Mouse (Mus musculus) bone marrow, adult 2 months (tissue): ENCODE data around the gene Zcchc3.

Experiments used
- CTCF ChIP-seq: fragments of 200-500 bp; IDR thresholded peaks from 2 replicates; pipeline ENCODE4 v1.5.1; 2011; ENCODE audit warnings: low read length, control low read depth; ENCODE audit not compliant: control insufficient read depth, insufficient read depth
- POLR2A ChIP-seq: fragments of 200-500 bp; IDR thresholded peaks from 2 replicates; pipeline ENCODE4 v1.6.1; 2011; ENCODE audit warnings: low read depth, mild to moderate bottlenecking, control low read depth, low read length, borderline replicate concordance; ENCODE audit not compliant: control insufficient read depth

DNA sequence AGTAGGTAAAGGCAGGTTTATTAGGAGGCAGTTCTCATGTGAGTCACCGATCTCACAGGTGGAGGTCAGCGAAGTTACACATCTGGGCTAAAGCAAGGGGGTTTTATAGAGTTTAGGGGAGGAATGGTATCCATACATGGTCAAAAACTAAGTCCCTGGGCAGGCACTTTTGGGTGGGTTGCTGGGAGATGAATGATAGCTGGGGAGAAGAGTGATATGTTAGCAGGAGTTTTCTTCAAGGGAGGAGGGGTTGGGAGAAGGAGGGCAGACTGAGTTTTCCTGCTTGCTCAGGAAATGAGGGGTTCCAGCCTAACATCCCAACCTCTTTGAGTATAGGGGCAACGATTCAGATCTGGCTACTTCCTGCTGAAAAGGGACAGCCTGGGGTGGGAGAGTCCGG is 460 bp upstream of the Zcchc3 start, which contains the start of gene 6820408C15Rik:
- TF ChIP-seq CTCF (no peak), POLR2A (no peak)
